Mouse (Mus musculus) heart, embryonic 12.5 days (tissue): ENCODE measurements around the gene Jsrp1. TPM values are rescaled to one million over a fixed set of nuclear protein-coding genes. Genes with fewer than 3 reads are reported as not detected.
A peak's percentile ranks its signal among the peaks of the same experiment; 100 is the strongest.

Experiments
- ATAC-seq: fragments of 200-750 bp; cut with Nextera tagmentation; 2 replicates; pipeline ENCODE4 v1.8.0; 2017; ENCODE audit warnings: moderate TSS enrichment, moderate library complexity; ENCODE audit not compliant: insufficient number of reproducible peaks, low FRiP score
- H3K27ac ChIP-seq: fragments of 300-500 bp; sonication (generic); 2 replicates; pipeline ENCODE4 v1.5.1; 2016; ENCODE audit warnings: mild to moderate bottlenecking, moderate library complexity; ENCODE audit not compliant: poor library complexity, severe bottlenecking
- H3K27me3 ChIP-seq: fragments of 300-500 bp; sonication (generic); replicated peaks from 2 replicates; pipeline ENCODE4 v1.6.1; 2016; ENCODE audit warnings: mild to moderate bottlenecking, moderate library complexity
- H3K36me3 ChIP-seq: fragments of 300-500 bp; sonication (generic); 2 replicates; pipeline ENCODE4 v1.6.1; 2016; ENCODE audit warnings: mild to moderate bottlenecking, moderate library complexity
- H3K4me1 ChIP-seq: fragments of 300-500 bp; sonication (generic); replicated peaks from 2 replicates; pipeline ENCODE4 v1.6.1; 2016; ENCODE audit warnings: mild to moderate bottlenecking
- H3K4me2 ChIP-seq: fragments of 300-500 bp; sonication (generic); 2 replicates; pipeline ENCODE4 v1.6.1; 2016; ENCODE audit warnings: mild to moderate bottlenecking, moderate library complexity
- H3K4me3 ChIP-seq: fragments of 300-500 bp; sonication (generic); 2 replicates; pipeline ENCODE4 v1.5.1; 2016; ENCODE audit warnings: mild to moderate bottlenecking
- H3K9ac ChIP-seq: fragments of 300-500 bp; sonication (generic); 2 replicates; pipeline ENCODE4 v1.6.1; 2016; ENCODE audit warnings: mild to moderate bottlenecking, moderate library complexity
- H3K9me3 ChIP-seq: fragments of 300-500 bp; sonication (generic); replicated peaks from 2 replicates; pipeline ENCODE4 v1.6.1; 2016; ENCODE audit warnings: mild to moderate bottlenecking, moderate library complexity
- WGBS: fragments of 180-500 bp; shearing (Covaris S2); methylation state at CpG from one replicate; pipeline ENCODE4 v1.1.7; 2016; 5-methylcytosine and 5-hydroxymethylcytosine counted together
- microRNA counts: library from miRNA; unstranded; fragments of <30 nt; microRNA quantifications from one replicate; lab custom pipeline; 2017
- microRNA-seq: library from miRNA; unstranded; fragments of <30 nt; microRNA quantifications from one replicate; pipeline ENCODE4, GENCODE M21; 2017
- polyA plus RNA-seq: library from polyadenylated mRNA; unstranded; fragments of >200 nt; fragmentation: Nextera tagmentation; extraction: Ambion mirVana; gene quantifications from 2 replicates; pipeline ENCODE4 v1.2.1, GENCODE M21; 2016

The Jsrp1 gene
- polyA plus RNA-seq, 1 experiment from 2014 or later, result 6.7 TPM

DNA sequence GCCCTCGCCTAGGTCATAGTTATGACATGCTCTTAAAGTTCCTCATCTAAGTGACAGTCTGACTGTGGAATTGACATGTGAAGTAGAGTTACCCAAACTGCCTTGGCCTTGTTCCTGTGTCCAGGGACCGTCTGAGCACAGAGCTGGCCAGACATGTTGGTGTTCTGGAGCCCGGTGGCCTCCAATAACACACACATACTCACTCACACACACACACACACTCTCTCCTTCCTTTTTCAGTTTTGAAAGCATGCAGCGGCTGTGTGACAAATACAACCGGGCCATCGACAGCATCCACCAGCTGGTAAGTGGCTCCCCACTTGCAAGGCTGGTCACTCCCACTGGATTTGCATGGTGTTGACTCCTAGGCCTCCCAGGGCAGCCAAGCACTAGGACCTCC lies 44.9 kb downstream of the Jsrp1 start:
- H3K9me3 ChIP-seq, result no peaks in the 10 kb centered on the region
- peaks cover 85% of the 10 kb centered on the region for H3K36me3 ChIP-seq
- ATAC-seq, result no peak
- H3K4me2 ChIP-seq, result no peak overlapping the region
- no peak overlapping the region for H3K27ac ChIP-seq
- H3K9ac ChIP-seq, result no peak overlapping the region
- H3K27me3 ChIP-seq, result no peaks in the 10 kb centered on the region
- H3K4me1 ChIP-seq, result peaks cover 29% of the 10 kb centered on the region
- 84% methylated on average over 6 of the region's 6 CpGs for WGBS
- H3K4me3 ChIP-seq, result no peak overlapping the region

DNA sequence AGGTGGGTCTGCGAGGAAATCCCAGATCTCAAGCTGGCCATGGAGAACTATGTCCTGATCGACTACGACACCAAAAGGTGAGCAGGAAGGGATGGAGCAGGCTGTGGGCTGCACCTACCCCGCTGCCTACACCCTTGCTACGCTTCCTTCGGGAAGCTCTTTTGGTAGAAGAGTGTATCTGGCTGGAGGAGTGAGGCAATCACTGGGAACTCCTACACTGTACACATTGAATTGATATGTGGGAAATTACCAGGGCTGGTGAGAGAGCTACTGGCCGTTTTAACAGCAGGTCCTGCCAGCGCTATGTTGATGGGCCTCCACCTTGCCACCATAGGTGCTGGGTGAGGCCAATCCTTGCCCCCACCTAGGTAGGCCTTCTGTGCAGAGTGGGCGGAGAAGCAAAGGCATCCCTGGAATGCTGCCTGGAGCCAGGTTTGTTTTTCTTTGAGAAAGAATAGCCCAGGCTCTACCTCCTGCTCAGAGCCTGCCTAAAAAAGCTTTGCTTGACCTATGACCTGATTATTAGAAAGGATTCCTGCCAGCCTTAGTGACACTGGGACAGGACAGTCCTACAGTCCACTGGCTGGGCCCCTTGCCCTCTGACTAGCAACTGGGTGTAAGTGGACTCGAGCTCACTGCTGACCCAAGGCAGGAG lies 47.0 kb downstream of the Jsrp1 start:
- Histone ChIP-seq H3K4me3 (no peak overlapping the region), H3K9ac (peak overlapping the region; percentile 47), H3K27ac (no peak overlapping the region), H3K4me1 (peaks cover 32% of the 10 kb centered on the region), H3K27me3 (no peaks in the 10 kb centered on the region), H3K36me3 (peaks cover 64% of the 10 kb centered on the region), H3K9me3 (no peaks in the 10 kb centered on the region), H3K4me2 (no peak overlapping the region)
- no peak for ATAC-seq
- WGBS, result 75% methylated on average over 10 of the region's 10 CpGs

DNA sequence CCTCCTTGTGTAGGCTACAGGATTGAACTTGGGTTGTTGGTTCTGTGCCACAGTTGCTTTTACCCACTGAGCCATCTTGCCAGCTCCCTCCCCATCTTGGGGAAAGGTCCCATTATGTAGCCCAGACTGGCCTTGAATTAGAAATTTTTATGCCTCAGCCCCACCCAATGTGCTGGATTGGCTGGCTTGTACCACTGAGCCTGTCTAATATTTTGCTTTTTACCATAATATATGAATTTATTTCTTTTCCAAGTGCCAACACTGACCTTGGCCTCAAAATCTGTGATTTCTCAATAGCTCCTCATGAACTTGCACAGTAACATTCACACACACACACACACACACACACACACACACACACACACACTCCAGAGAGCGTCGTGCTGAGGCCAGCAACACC lies 47.6 kb downstream of the Jsrp1 start:
- Histone ChIP-seq H3K4me3 (no peak overlapping the region), H3K36me3 (peaks cover 58% of the 10 kb centered on the region), H3K4me2 (no peak overlapping the region), H3K9ac (no peak overlapping the region), H3K27ac (no peak overlapping the region), H3K9me3 (no peaks in the 10 kb centered on the region), H3K27me3 (no peaks in the 10 kb centered on the region), H3K4me1 (peaks cover 37% of the 10 kb centered on the region)
- no peak for ATAC-seq
- 74% methylated on average over 2 of the region's 2 CpGs for whole genome bisulfite sequencing

DNA sequence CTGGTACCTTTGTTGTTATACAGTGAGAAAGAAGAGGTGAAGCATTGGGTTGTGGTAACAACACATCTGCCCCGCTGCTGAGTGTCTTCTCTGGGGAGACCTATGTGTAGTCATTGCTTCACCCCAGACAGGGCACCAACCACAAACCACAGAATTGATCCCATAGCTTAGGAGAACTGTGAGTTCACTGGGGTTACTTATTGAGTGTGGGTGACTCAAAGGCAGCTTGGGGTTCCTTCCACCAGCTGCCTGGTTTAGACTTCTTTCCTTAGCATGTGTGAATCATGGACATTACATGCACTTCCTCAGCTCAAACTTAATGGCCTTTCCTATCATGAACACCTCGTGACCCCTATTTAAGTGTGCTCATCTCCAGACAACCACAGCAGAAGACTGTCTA lies 49.8 kb downstream of the Jsrp1 start:
- no peak overlapping the region for H3K27ac ChIP-seq
- H3K4me3 ChIP-seq, result no peak overlapping the region
- no peak overlapping the region for H3K4me2 ChIP-seq
- peaks cover 60% of the 10 kb centered on the region for H3K4me1 ChIP-seq
- ATAC-seq, result no peak
- H3K9ac ChIP-seq, result no peak overlapping the region
- WGBS, result 89% methylated on average over 2 of the region's 2 CpGs
- H3K36me3 ChIP-seq, result peaks cover 39% of the 10 kb centered on the region
- no peaks in the 10 kb centered on the region for H3K27me3 ChIP-seq
- H3K9me3 ChIP-seq, result no peaks in the 10 kb centered on the region

DNA sequence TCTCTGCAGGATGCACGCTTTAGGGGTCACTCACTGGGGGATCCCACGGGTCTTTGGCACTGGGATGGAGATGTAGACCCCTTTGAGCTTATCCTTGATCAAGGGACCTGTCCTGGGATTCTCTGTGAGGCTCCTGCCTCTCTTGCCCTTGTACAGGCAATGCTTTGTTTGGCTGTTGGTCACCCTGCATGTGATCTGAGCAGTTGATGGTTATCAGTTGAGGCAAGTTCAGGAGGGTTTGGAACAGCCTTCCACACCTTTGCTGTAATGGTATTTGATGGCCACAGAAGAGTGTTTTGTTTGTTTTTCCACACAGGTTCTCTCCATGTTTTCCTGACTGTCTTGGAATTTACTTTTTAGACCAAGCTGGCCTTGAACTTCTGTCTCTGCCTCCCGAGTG lies 51.5 kb downstream of the Jsrp1 start:
- 79% methylated on average over 3 of the region's 3 CpGs for WGBS
- peaks cover 24% of the 10 kb centered on the region for H3K36me3 ChIP-seq
- no peaks in the 10 kb centered on the region for H3K9me3 ChIP-seq
- no peak for ATAC-seq
- H3K4me3 ChIP-seq, result no peak overlapping the region
- no peak overlapping the region for H3K9ac ChIP-seq
- peaks cover 76% of the 10 kb centered on the region for H3K4me1 ChIP-seq
- no peak overlapping the region for H3K27ac ChIP-seq
- no peak overlapping the region for H3K4me2 ChIP-seq
- no peaks in the 10 kb centered on the region for H3K27me3 ChIP-seq

DNA sequence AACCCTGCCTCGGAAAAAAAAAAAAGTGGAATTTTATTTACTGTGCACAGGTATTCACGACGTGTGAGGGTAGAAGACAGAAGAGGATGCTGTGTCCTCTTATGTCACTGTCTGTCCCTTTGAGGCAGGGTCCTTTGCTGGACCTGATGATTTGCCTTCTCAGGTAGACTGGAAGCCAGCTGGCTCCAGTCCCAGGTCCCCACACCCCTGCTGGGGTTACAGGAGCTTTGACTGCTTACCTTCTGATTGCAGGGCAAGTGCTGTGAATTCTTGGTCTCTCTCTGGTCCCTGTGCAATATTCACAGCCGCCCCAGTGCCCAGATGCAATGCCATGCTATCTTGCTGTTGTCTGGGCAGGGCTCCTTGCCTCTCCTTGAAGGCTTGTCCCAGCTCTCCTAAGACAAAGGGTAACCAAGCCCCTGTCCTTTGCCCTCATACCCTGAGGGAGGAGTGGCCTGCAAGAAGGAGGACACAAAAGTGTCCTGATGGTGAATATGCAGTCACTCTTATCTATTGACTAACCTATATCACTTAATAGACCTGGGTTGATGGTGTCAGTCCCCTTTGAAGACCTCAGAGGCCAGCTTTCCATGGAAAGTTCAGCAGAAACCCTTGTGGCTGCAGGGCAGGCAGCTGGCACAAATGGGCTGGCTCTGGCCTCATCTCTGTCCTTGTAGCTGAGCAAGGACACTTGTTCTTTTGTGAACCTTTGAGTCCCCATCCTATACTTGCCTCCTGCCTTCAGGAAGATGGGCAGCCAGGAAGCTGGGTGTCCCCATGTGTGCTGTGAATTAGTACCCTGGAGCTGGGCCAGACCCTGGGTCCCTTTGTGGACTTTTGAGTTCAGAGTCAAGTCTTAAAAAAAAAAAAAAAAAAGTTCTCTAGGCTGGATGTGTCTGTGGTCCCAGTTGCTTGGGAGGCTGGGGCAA lies 52.4 kb downstream of the Jsrp1 start:
- no peak overlapping the region for H3K4me2 ChIP-seq
- H3K4me3 ChIP-seq, result no peak overlapping the region
- peak overlapping the region; percentile 62 for H3K9ac ChIP-seq
- peaks cover 76% of the 10 kb centered on the region for H3K4me1 ChIP-seq
- 76% methylated on average over 4 of the region's 4 CpGs for WGBS
- peaks cover 15% of the 10 kb centered on the region for H3K36me3 ChIP-seq
- no peaks in the 10 kb centered on the region for H3K9me3 ChIP-seq
- no peak overlapping the region; the same call in 1 of the 2 replicates for H3K27ac ChIP-seq
- no peak for ATAC-seq
- H3K27me3 ChIP-seq, result no peaks in the 10 kb centered on the region

DNA sequence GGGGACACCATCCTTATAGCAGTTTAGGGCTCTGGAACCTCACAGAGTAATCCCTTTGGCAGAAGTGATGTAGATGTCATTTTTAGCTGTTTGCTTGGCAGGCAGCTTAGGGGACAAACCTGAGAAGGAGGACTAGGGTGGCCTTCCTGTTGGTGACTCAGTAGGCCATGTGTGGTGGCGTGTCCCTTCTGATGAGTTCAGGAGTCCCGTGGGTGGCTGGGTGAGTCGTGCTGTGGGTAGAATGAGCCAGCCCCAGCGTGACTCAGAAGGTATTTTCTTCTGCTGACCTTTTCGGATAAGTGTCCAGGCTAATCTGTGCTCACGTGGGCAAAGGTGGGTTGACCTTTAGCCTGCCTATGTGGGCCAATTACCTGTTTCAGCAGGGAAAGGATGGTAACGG lies 54.6 kb downstream of the Jsrp1 start:
- Histone ChIP-seq H3K27ac (0 out of 2 replicates have a peak overlapping the region, but pooled peaks have one; percentile 58), H3K9ac (peak overlapping the region; percentile 98; the same call in 1 of the 2 replicates), H3K27me3 (no peaks in the 10 kb centered on the region), H3K36me3 (no peaks in the 10 kb centered on the region), H3K4me2 (no peak overlapping the region), H3K9me3 (no peaks in the 10 kb centered on the region), H3K4me1 (peaks cover 81% of the 10 kb centered on the region), H3K4me3 (no peak overlapping the region)
- ATAC-seq, result no peak
- WGBS, result 69% methylated on average over 7 of the region's 7 CpGs

MicroRNAs within 50 kb of the gene (microRNA counts, 519-probe panel; counts per million panel counts)
- microRNA mmu-miR-1982 (lab: Ali Mortazavi, UCI), result not detected

Small RNA genes within 50 kb of the gene (microRNA-seq; reads per million reads assigned to microRNA genes)
- 2.6 reads per million, percentile 3 among the genes with 10 or more reads in this experiment for gene Mir1982

Other genes starting within 250 kb of the Jsrp1 start
- gene Klf16, start 236.2 kb downstream of the Jsrp1 start, polyA plus RNA-seq, result 7.9 and 8.5 TPM in 2 replicates
- 99.4 and 105 TPM in 2 replicates for gene Abhd17a, start 223.2 kb downstream of the Jsrp1 start, polyA plus RNA-seq
- gene Scamp4, start 210.6 kb downstream of the Jsrp1 start, polyA plus RNA-seq, result 67.4 and 70.0 TPM in 2 replicates
- 3.5 and 4.1 TPM in 2 replicates for gene Adat3, start 210.6 kb downstream of the Jsrp1 start, polyA plus RNA-seq
- gene Gm49322, start 207.5 kb downstream of the Jsrp1 start, polyA plus RNA-seq, result 2.4 and 2.6 TPM in 2 replicates
- 131 and 136 TPM in 2 replicates for gene Csnk1g2, start 190.7 kb downstream of the Jsrp1 start, polyA plus RNA-seq
- 64.9 and 65.7 TPM in 2 replicates for gene Btbd2, start 156.4 kb downstream of the Jsrp1 start, polyA plus RNA-seq
- 99.6 and 102 TPM in 2 replicates for gene Mknk2, start 135.4 kb downstream of the Jsrp1 start, polyA plus RNA-seq
- gene Mob3a, start 111.5 kb downstream of the Jsrp1 start, polyA plus RNA-seq, result 34.8 and 38.1 TPM in 2 replicates
- 13.2 and 18.4 TPM in 2 replicates for gene Izumo4, start 111.3 kb downstream of the Jsrp1 start, polyA plus RNA-seq
- 56.5 and 58.9 TPM in 2 replicates for gene Ap3d1, start 71.2 kb downstream of the Jsrp1 start, polyA plus RNA-seq
- gene Dot1l, start 58.3 kb downstream of the Jsrp1 start, polyA plus RNA-seq, result 25.7 and 30.9 TPM in 2 replicates
- 51.2 and 58.3 TPM in 2 replicates for gene Sf3a2, start 15.3 kb downstream of the Jsrp1 start, polyA plus RNA-seq
- 82.4 and 83.2 TPM in 2 replicates for gene Plekhj1, start 14.9 kb downstream of the Jsrp1 start, polyA plus RNA-seq
- gene Amh, start 8.3 kb downstream of the Jsrp1 start, polyA plus RNA-seq, result 0.14 and 0.23 TPM in 2 replicates
- 1,577 and 1,597 TPM in 2 replicates for gene Oaz1, start 13.2 kb upstream of the Jsrp1 start, polyA plus RNA-seq
- gene Lingo3, start 30.5 kb upstream of the Jsrp1 start, polyA plus RNA-seq, result 0.46 and 0.54 TPM in 2 replicates
- gene Lsm7, start 41.7 kb upstream of the Jsrp1 start, polyA plus RNA-seq, result 177 and 182 TPM in 2 replicates
- gene Sppl2b, start 41.8 kb upstream of the Jsrp1 start, polyA plus RNA-seq, result 34.8 and 35.2 TPM in 2 replicates
- not detected in 2 replicates for gene Tmprss9, start 58.4 kb upstream of the Jsrp1 start, polyA plus RNA-seq
- 285 and 293 TPM in 2 replicates for gene Timm13, start 87.5 kb upstream of the Jsrp1 start, polyA plus RNA-seq
- 34.3 and 35.3 TPM in 2 replicates for gene Lmnb2, start 104.7 kb upstream of the Jsrp1 start, polyA plus RNA-seq
- gene Gadd45b, start 116.6 kb upstream of the Jsrp1 start, polyA plus RNA-seq, result 27.8 and 29.9 TPM in 2 replicates
- 1.5 and 1.7 TPM in 2 replicates for gene Gng7, start 201.4 kb upstream of the Jsrp1 start, polyA plus RNA-seq
- gene Diras1, start 212.2 kb upstream of the Jsrp1 start, polyA plus RNA-seq, result not detected in 2 replicates
- 7.5 and 8.7 TPM in 2 replicates for gene Slc39a3, start 223.9 kb upstream of the Jsrp1 start, polyA plus RNA-seq
- 152 and 154 TPM in 2 replicates for gene Sgta, start 246.7 kb upstream of the Jsrp1 start, polyA plus RNA-seq